Mouse (Mus musculus) neural tube, embryonic 15.5 days (tissue): ENCODE measurements around the gene N4bp3. TPM values are rescaled to one million over a fixed set of nuclear protein-coding genes. Genes with fewer than 3 reads are reported as not detected.

Experiments used
- ATAC-seq: fragments of 200-750 bp; cut with Nextera tagmentation; 2 replicates; pipeline ENCODE4 v1.8.0; 2017; ENCODE audit warnings: mild to moderate bottlenecking, moderate TSS enrichment, moderate library complexity; ENCODE audit not compliant: low FRiP score
- H3K27ac ChIP-seq: fragments of 300-500 bp; sonication (generic); replicated peaks from 2 replicates; pipeline ENCODE4 v1.5.1; 2015; ENCODE audit warnings: mild to moderate bottlenecking, inconsistent platforms
- H3K27me3 ChIP-seq: fragments of 300-500 bp; sonication (generic); replicated peaks from 2 replicates; pipeline ENCODE4 v1.6.1; 2015; ENCODE audit warnings: inconsistent platforms
- H3K36me3 ChIP-seq: fragments of 300-500 bp; sonication (generic); 2 replicates; pipeline ENCODE4 v1.6.1; 2015; ENCODE audit warnings: inconsistent platforms
- H3K4me1 ChIP-seq: fragments of 300-500 bp; sonication (generic); 2 replicates; pipeline ENCODE4 v1.6.1; 2015; ENCODE audit warnings: inconsistent platforms
- H3K4me2 ChIP-seq: fragments of 300-500 bp; sonication (generic); 2 replicates; pipeline ENCODE4 v1.6.1; 2015; ENCODE audit warnings: inconsistent platforms, mild to moderate bottlenecking, moderate library complexity
- H3K4me3 ChIP-seq: fragments of 300-500 bp; sonication (generic); replicated peaks from 2 replicates; pipeline ENCODE4 v1.5.1; 2015; ENCODE audit warnings: mild to moderate bottlenecking, inconsistent platforms
- H3K9ac ChIP-seq: fragments of 300-500 bp; sonication (generic); replicated peaks from 2 replicates; pipeline ENCODE4 v1.6.1; 2015; ENCODE audit warnings: mild to moderate bottlenecking, inconsistent platforms
- H3K9me3 ChIP-seq: fragments of 300-500 bp; sonication (generic); replicated peaks from 2 replicates; pipeline ENCODE4 v1.6.1; 2016; ENCODE audit warnings: inconsistent platforms
- WGBS: fragments of 180-500 bp; shearing (Covaris S2); methylation state at CpG from one replicate; pipeline ENCODE4 v1.1.7; 2015; ENCODE audit warnings: mixed read lengths; 5-methylcytosine and 5-hydroxymethylcytosine counted together
- polyA plus RNA-seq: library from polyadenylated mRNA; unstranded; fragments of >200 nt; fragmentation: Nextera tagmentation; extraction: Ambion mirVana; gene quantifications from 2 replicates; pipeline ENCODE4 v1.2.1, GENCODE M21; 2015

Gene N4bp3
- polyA plus RNA-seq, 1 experiment from 2014 or later, result 31.9 TPM

GRCm38 (mm10) chr11:51609266-51609909 is 41.3 kb downstream of the N4bp3 start:
- no peaks in the 10 kb centered on the region for H3K9me3 ChIP-seq
- 83% methylated on average over 3 of the region's 3 CpGs for WGBS
- no peak overlapping the region for H3K4me3 ChIP-seq
- H3K27me3 ChIP-seq, result no peaks in the 10 kb centered on the region
- H3K4me2 ChIP-seq, result no peak overlapping the region
- H3K27ac ChIP-seq, result no peak overlapping the region
- no peak overlapping the region for H3K9ac ChIP-seq
- peaks cover 19% of the 10 kb centered on the region for H3K4me1 ChIP-seq
- no peak for ATAC-seq
- peaks cover 4% of the 10 kb centered on the region for H3K36me3 ChIP-seq

- peak; percentile 58 for ATAC-seq
- peak overlapping the region; percentile 95 for H3K27ac ChIP-seq
- H3K36me3 ChIP-seq, result peaks cover 26% of the 10 kb centered on the region
- H3K27me3 ChIP-seq, result no peaks in the 10 kb centered on the region
- peak overlapping the region; percentile 79 for H3K9ac ChIP-seq
- WGBS, result 10% methylated on average over 15 of the region's 15 CpGs
- peak overlapping the region; percentile 94 for H3K4me3 ChIP-seq
- H3K4me1 ChIP-seq, result peaks cover 38% of the 10 kb centered on the region
- H3K4me2 ChIP-seq, result peak overlapping the region; percentile 77
- H3K9me3 ChIP-seq, result no peaks in the 10 kb centered on the region
Observed at GRCm38 (mm10) chr11:51607096-51607738, 43.4 kb downstream of the N4bp3 start.

- peak within 1 kb of the TSS; percentile 95 for H3K27ac ChIP-seq
- peaks cover 45% of the 10 kb centered on the region for H3K4me1 ChIP-seq
- H3K27me3 ChIP-seq, result no peaks in the 10 kb centered on the region
- under 1% methylated on average over 91 of the region's 91 CpGs for whole genome bisulfite sequencing
- H3K4me3 ChIP-seq, result peak within 1 kb of the TSS; percentile 94
- peak within 1 kb of the TSS; percentile 91 for H3K4me2 ChIP-seq
- peak within 1 kb of the TSS; percentile 98 for H3K9ac ChIP-seq
- ATAC-seq, result peak; percentile 97
- H3K36me3 ChIP-seq, result peaks cover 32% of the 10 kb centered on the region
- no peaks in the 10 kb centered on the region for H3K9me3 ChIP-seq
Observed at GRCm38 (mm10) chr11:51606447-51607095, 44.1 kb downstream of the N4bp3 start, which contains the start of gene Hnrnpab. Gene Hnrnpab (minus strand): TSS chr11:51606847.

- H3K4me1 ChIP-seq, result peaks cover 49% of the 10 kb centered on the region
- peak overlapping the region; percentile 94 for H3K4me3 ChIP-seq
- ATAC-seq, result peak; percentile 61
- under 1% methylated on average over 78 of the region's 81 CpGs for WGBS
- no peaks in the 10 kb centered on the region for H3K9me3 ChIP-seq
- peak overlapping the region; percentile 95 for H3K27ac ChIP-seq
- peak overlapping the region; percentile 98 for H3K9ac ChIP-seq
- peaks cover 40% of the 10 kb centered on the region for H3K36me3 ChIP-seq
- H3K27me3 ChIP-seq, result no peaks in the 10 kb centered on the region
- peak overlapping the region; percentile 91 for H3K4me2 ChIP-seq
Observed at GRCm38 (mm10) chr11:51605602-51606446, 44.8 kb downstream of the N4bp3 start.

- no peak overlapping the region for H3K9ac ChIP-seq
- H3K4me2 ChIP-seq, result no peak overlapping the region
- no peak overlapping the region for H3K27ac ChIP-seq
- 96% methylated on average over 3 of the region's 3 CpGs for WGBS
- no peak overlapping the region for H3K4me3 ChIP-seq
- H3K27me3 ChIP-seq, result no peaks in the 10 kb centered on the region
- ATAC-seq, result no peak
- peaks cover 76% of the 10 kb centered on the region for H3K36me3 ChIP-seq
- peaks cover 45% of the 10 kb centered on the region for H3K4me1 ChIP-seq
- no peaks in the 10 kb centered on the region for H3K9me3 ChIP-seq
Observed at GRCm38 (mm10) chr11:51602253-51602652, 48.4 kb downstream of the N4bp3 start.

- Histone ChIP-seq H3K4me1 (peaks cover 14% of the 10 kb centered on the region), H3K4me3 (no peak overlapping the region), H3K9me3 (no peaks in the 10 kb centered on the region), H3K4me2 (no peak overlapping the region), H3K27me3 (no peaks in the 10 kb centered on the region), H3K27ac (no peak overlapping the region), H3K9ac (no peak overlapping the region), H3K36me3 (peaks cover 96% of the 10 kb centered on the region)
- no peak for ATAC-seq
- WGBS, result 83% methylated on average over 2 of the region's 2 CpGs
Observed at GRCm38 (mm10) chr11:51597553-51597952, 53.1 kb downstream of the N4bp3 start.

- no peak for ATAC-seq
- H3K4me2 ChIP-seq, result no peak overlapping the region
Observed at GRCm38 (mm10) chr11:51595459-51596083, 55.1 kb downstream of the N4bp3 start.

GRCm38 (mm10) chr11:51594715-51595350 is 55.8 kb downstream of the N4bp3 start:
- Histone ChIP-seq H3K4me1 (no peaks in the 10 kb centered on the region), H3K9ac (no peak overlapping the region), H3K27me3 (no peaks in the 10 kb centered on the region), H3K9me3 (no peaks in the 10 kb centered on the region), H3K36me3 (peaks cover 92% of the 10 kb centered on the region), H3K27ac (no peak overlapping the region), H3K4me2 (no peak overlapping the region), H3K4me3 (no peak overlapping the region)
- no peak for ATAC-seq
- WGBS, result 88% methylated on average over 3 of the region's 3 CpGs

More at GRCm38 (mm10) chr11:51595459-51596083, 55.1 kb downstream of the N4bp3 start:
- H3K27me3 ChIP-seq, result no peaks in the 10 kb centered on the region
- H3K36me3 ChIP-seq, result peaks cover 94% of the 10 kb centered on the region
- WGBS, result 85% methylated on average over 1 of the region's 1 CpGs
- H3K4me3 ChIP-seq, result no peak overlapping the region
- no peak overlapping the region for H3K9ac ChIP-seq
- no peaks in the 10 kb centered on the region for H3K9me3 ChIP-seq
- no peak overlapping the region for H3K27ac ChIP-seq
- H3K4me1 ChIP-seq, result no peaks in the 10 kb centered on the region

GRCm38 (mm10) chr11:51593849-51594248 is 56.8 kb downstream of the N4bp3 start:
- no peak for ATAC-seq
- 93% methylated on average over 6 of the region's 6 CpGs for WGBS
- H3K36me3 ChIP-seq, result peaks cover 90% of the 10 kb centered on the region

GRCm38 (mm10) chr11:51593368-51593767 is 57.3 kb downstream of the N4bp3 start:
- Histone ChIP-seq H3K27ac (no peak overlapping the region), H3K4me1 (no peaks in the 10 kb centered on the region), H3K9ac (no peak overlapping the region), H3K36me3 (peaks cover 90% of the 10 kb centered on the region), H3K9me3 (no peaks in the 10 kb centered on the region), H3K4me3 (no peak overlapping the region), H3K4me2 (no peak overlapping the region), H3K27me3 (no peaks in the 10 kb centered on the region)
- 93% methylated on average over 4 of the region's 4 CpGs for WGBS
- no peak for ATAC-seq

More at GRCm38 (mm10) chr11:51593849-51594248, 56.8 kb downstream of the N4bp3 start:
- Histone ChIP-seq H3K27ac (no peak overlapping the region), H3K4me1 (no peaks in the 10 kb centered on the region), H3K4me2 (no peak overlapping the region), H3K4me3 (no peak overlapping the region), H3K9ac (no peak overlapping the region), H3K9me3 (no peaks in the 10 kb centered on the region), H3K27me3 (no peaks in the 10 kb centered on the region)
